Mouse (Mus musculus): ENCODE measurements at regions not wholly inside any gene's neighbourhood (a gene's known extent, or its start where the extent isn't known, plus 50 kb on each side); places are given as distances from the start of the nearest gene placed in this dataset.
"Not testable (repeated sequence)": the region's sequence is repeated elsewhere in the genome, so short reads cannot be mapped to it uniquely, and the experiment has no call there.

DNA sequence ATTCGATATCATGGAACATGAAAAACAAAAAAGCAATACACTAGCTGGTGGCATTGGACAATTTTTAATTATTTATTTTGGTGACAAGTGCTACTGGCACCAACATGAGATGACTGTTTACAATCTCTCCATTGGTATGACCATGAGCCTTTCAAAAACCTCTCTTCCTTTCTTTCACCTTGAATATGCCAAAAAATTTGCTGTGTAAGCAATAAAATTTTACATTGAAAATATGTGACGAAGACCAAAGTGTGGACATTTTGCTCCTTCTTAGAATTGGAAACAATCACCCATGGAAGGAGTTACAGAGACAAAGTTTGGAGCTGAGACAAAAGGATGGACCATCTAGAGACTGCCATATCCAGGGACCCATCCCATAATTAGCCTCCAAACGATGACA lies 83.4 kb upstream of the Gm49339 start:
- 93% methylated on average over 3 of the region's 3 CpGs for WGBS
- not testable (repeated sequence) for H3K27me3 ChIP-seq (ENCODE audit: control insufficient read depth, insufficient read depth, low read length)

DNA sequence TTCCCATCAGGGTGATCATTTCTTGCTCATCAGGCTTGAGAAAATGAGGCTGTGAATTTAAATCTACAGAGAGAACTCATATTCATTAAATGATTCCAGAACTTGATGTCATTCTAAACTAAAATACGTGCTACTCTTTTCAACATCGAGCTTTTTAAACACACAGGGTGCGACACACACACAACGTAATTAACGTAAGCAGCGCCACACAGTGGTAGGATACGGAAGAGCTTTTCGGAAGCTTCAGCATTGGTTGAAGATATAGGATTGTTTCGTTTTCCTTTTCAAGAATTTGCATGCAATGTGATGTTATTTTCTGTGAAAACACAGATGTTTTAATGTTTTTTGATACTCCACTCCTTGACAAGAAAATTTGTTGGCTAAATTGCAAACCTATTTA lies 75.3 kb upstream of the Gm49339 start:
- no peak for ATAC-seq (ENCODE audit: low FRiP score, low TSS enrichment)
- no peaks in the 10 kb centered on the region for H3K9me3 ChIP-seq (ENCODE audit: control insufficient read depth, low read length)
- no peaks in the 10 kb centered on the region for H3K36me3 ChIP-seq (ENCODE audit: control insufficient read depth, insufficient read depth, low read length)
- H3K4me3 ChIP-seq (ENCODE audit: low read length): no peak overlapping the region
- no peak overlapping the region for H3K9ac ChIP-seq (ENCODE audit: low read depth, low read length)
- H3K27ac ChIP-seq (ENCODE audit: low read depth, low read length): no peak overlapping the region
- H3K4me1 ChIP-seq (ENCODE audit: control insufficient read depth, insufficient read depth, low read length): no peaks in the 10 kb centered on the region
- 7% methylated on average over 9 of the region's 9 CpGs for WGBS
- no peak overlapping the region for H3K4me2 ChIP-seq (replicated peaks; ENCODE audit: low read depth, low read length)
- no peaks in the 10 kb centered on the region for H3K27me3 ChIP-seq (ENCODE audit: control insufficient read depth, insufficient read depth, low read length)

More for the DNA sequence above, 83.4 kb upstream of the Gm49339 start:
- not testable (repeated sequence) for H3K4me1 ChIP-seq (ENCODE audit: control insufficient read depth, insufficient read depth, low read length); H3K27ac ChIP-seq (ENCODE audit: low read depth, low read length); H3K36me3 ChIP-seq (ENCODE audit: control insufficient read depth, insufficient read depth, low read length); H3K9me3 ChIP-seq (ENCODE audit: control insufficient read depth, low read length); H3K4me3 ChIP-seq (ENCODE audit: low read length); H3K4me2 ChIP-seq (replicated peaks; ENCODE audit: low read depth, low read length); H3K9ac ChIP-seq (ENCODE audit: low read depth, low read length); ATAC-seq (ENCODE audit: low FRiP score, low TSS enrichment)

DNA sequence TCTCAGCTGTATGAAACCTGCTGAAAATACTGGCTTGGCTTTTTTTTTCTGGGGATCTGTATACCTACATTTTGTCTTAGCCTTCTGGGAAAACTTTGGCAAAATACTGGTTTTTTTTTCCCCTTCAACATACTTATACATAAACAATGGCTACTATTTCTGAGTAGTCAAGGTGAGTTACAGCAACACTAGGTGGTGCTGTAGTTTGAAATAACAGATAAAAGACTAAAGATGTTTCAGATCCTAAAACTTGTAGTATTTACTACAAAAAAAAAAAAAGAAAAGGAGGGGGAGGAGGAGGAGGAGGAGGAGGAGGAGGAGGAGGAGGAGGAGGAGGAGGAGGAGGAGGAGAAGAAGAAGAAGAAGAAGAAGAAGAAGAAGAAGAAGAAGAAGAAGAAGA lies 67.6 kb upstream of the Gm49339 start:
- ATAC-seq (ENCODE audit: low FRiP score, low TSS enrichment): no peak

DNA sequence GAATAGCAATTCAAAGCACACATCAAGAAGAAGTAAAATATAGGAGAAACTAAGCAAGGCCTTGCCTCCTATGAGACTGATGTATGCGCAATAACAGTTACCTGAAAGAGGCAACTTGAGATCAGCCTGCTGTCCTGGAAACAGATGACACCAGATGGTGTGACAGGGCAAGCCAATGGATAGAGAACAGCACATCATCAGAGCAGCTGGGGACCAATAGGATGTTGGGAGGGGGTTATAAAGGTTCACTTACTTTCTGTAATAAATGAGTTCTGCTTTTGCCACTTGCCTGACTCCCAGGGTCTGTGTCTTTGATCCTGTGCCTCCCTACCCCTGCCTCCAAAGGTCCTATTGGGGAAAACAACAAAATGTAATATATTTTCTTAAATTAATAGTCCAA lies 65.9 kb upstream of the Gm49339 start:
- Histone ChIP-seq H3K4me1 (ENCODE audit: control insufficient read depth, insufficient read depth, low read length) (no peaks in the 10 kb centered on the region), H3K36me3 (ENCODE audit: control insufficient read depth, insufficient read depth, low read length) (no peaks in the 10 kb centered on the region), H3K4me2 (replicated peaks; ENCODE audit: low read depth, low read length) (no peak overlapping the region), H3K27me3 (ENCODE audit: control insufficient read depth, insufficient read depth, low read length) (no peaks in the 10 kb centered on the region), H3K4me3 (ENCODE audit: low read length) (no peak overlapping the region), H3K27ac (ENCODE audit: low read depth, low read length) (no peak overlapping the region), H3K9me3 (ENCODE audit: control insufficient read depth, low read length) (no peaks in the 10 kb centered on the region), H3K9ac (ENCODE audit: low read depth, low read length) (no peak overlapping the region)
- WGBS: 92% methylated on average over 1 of the region's 1 CpGs
- ATAC-seq (ENCODE audit: low FRiP score, low TSS enrichment): 0 out of 2 replicates have a peak, but pooled peaks have one; percentile 16

More for the DNA sequence above, 67.6 kb upstream of the Gm49339 start:
- Histone ChIP-seq H3K4me3 (ENCODE audit: low read length) (no peak overlapping the region), H3K27ac (ENCODE audit: low read depth, low read length) (no peak overlapping the region), H3K9me3 (ENCODE audit: control insufficient read depth, low read length) (no peaks in the 10 kb centered on the region), H3K4me2 (replicated peaks; ENCODE audit: low read depth, low read length) (no peak overlapping the region), H3K9ac (ENCODE audit: low read depth, low read length) (no peak overlapping the region), H3K27me3 (ENCODE audit: control insufficient read depth, insufficient read depth, low read length) (no peaks in the 10 kb centered on the region), H3K4me1 (ENCODE audit: control insufficient read depth, insufficient read depth, low read length) (no peaks in the 10 kb centered on the region), H3K36me3 (ENCODE audit: control insufficient read depth, insufficient read depth, low read length) (no peaks in the 10 kb centered on the region)

DNA sequence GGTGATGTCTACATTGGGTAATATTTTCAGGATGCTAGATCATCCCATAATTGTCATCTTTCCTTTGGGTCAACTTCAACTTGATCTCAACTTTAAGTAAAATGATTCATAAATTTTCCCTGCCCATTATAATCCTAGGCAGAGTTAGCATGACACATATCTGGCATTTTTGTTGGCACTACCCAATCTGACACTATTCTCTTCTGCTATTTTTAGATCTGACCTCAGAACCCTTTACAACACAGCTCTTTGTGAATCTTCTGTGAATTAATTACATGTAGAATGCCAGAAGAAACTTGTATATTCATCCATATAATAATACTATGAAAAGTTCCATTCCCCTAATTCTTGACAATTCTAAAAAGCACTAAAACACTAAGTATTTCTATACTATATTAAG lies 63.7 kb upstream of the Gm49339 start:
- no peak for ATAC-seq (ENCODE audit: low FRiP score, low TSS enrichment)
- H3K4me2 ChIP-seq (replicated peaks; ENCODE audit: low read depth, low read length): no peak overlapping the region
- H3K4me3 ChIP-seq (ENCODE audit: low read length): no peak overlapping the region
- no peak overlapping the region for H3K27ac ChIP-seq (ENCODE audit: low read depth, low read length)
- H3K36me3 ChIP-seq (ENCODE audit: control insufficient read depth, insufficient read depth, low read length): no peaks in the 10 kb centered on the region
- no peaks in the 10 kb centered on the region for H3K27me3 ChIP-seq (ENCODE audit: control insufficient read depth, insufficient read depth, low read length)
- no peaks in the 10 kb centered on the region for H3K9me3 ChIP-seq (ENCODE audit: control insufficient read depth, low read length)
- H3K4me1 ChIP-seq (ENCODE audit: control insufficient read depth, insufficient read depth, low read length): no peaks in the 10 kb centered on the region
- H3K9ac ChIP-seq (ENCODE audit: low read depth, low read length): no peak overlapping the region

DNA sequence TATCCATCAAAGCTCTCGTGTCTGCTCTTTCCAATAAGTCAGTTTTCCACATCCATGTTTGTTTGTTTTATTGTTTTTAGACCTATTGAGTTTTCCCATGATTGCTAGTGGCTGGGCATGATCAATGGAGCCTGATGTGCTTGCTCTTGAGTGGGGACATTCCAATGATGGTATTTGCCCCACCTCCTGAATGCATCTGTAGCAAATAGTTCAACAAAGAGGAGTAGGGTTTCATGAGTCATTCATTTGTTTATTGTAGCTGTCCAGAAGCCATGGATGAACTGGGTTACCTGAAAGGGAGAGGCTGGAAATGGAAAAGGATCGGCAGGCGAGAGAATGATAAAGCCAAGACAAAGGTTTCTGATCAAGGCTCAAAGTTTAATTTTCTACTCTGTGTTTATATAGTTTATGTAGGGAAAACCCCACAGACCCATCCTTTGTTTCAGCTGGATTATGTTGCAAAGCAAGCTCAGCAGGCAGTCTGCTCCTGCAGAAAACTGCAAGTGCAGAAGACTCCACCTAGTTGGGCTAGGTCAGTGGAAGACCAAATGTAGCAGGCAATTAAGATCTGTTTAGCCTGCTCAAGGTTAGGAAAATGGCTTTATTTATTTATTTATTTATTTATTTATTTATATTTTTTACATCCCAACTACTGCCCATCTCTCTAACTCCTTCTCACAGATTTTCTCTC lies 63.0 kb upstream of the Gm49339 start:
- ATAC-seq (ENCODE audit: low FRiP score, low TSS enrichment): no peak
- no peak overlapping the region for H3K9ac ChIP-seq (ENCODE audit: low read depth, low read length)
- no peak overlapping the region for H3K4me2 ChIP-seq (replicated peaks; ENCODE audit: low read depth, low read length)
- H3K27ac ChIP-seq (ENCODE audit: low read depth, low read length): no peak overlapping the region
- no peaks in the 10 kb centered on the region for H3K9me3 ChIP-seq (ENCODE audit: control insufficient read depth, low read length)
- H3K27me3 ChIP-seq (ENCODE audit: control insufficient read depth, insufficient read depth, low read length): no peaks in the 10 kb centered on the region
- WGBS: 81% methylated on average over 3 of the region's 3 CpGs
- H3K4me1 ChIP-seq (ENCODE audit: control insufficient read depth, insufficient read depth, low read length): no peaks in the 10 kb centered on the region
- H3K4me3 ChIP-seq (ENCODE audit: low read length): no peak overlapping the region
- H3K36me3 ChIP-seq (ENCODE audit: control insufficient read depth, insufficient read depth, low read length): no peaks in the 10 kb centered on the region

DNA sequence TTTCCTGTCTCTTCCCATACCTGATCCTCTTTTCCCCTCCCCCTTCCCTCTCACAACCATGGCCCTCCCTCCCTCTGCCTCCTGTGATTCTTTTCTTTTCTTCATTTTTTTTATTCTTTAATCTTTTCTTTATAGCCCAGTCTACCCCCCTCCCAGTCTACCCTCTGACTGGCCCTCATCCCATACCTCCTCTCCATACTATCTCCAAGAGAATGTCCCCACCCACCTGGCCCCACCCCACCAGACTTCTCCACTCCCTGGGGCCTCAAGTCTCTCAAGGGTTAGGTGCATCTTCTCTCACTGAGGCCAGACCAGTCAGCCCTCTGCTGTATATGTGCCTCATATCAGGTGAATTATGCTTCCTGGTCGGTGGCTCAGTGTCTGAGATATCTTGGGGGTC lies 61.9 kb upstream of the Gm49339 start:
- Histone ChIP-seq H3K27me3 (ENCODE audit: control insufficient read depth, insufficient read depth, low read length) (no peaks in the 10 kb centered on the region), H3K4me1 (ENCODE audit: control insufficient read depth, insufficient read depth, low read length) (no peaks in the 10 kb centered on the region), H3K4me3 (ENCODE audit: low read length) (no peak overlapping the region), H3K9me3 (ENCODE audit: control insufficient read depth, low read length) (no peaks in the 10 kb centered on the region), H3K36me3 (ENCODE audit: control insufficient read depth, insufficient read depth, low read length) (no peaks in the 10 kb centered on the region), H3K27ac (ENCODE audit: low read depth, low read length) (no peak overlapping the region), H3K4me2 (replicated peaks; ENCODE audit: low read depth, low read length) (no peak overlapping the region), H3K9ac (ENCODE audit: low read depth, low read length) (no peak overlapping the region)
- WGBS: 90% methylated on average over 1 of the region's 1 CpGs
- no peak for ATAC-seq (ENCODE audit: low FRiP score, low TSS enrichment)

DNA sequence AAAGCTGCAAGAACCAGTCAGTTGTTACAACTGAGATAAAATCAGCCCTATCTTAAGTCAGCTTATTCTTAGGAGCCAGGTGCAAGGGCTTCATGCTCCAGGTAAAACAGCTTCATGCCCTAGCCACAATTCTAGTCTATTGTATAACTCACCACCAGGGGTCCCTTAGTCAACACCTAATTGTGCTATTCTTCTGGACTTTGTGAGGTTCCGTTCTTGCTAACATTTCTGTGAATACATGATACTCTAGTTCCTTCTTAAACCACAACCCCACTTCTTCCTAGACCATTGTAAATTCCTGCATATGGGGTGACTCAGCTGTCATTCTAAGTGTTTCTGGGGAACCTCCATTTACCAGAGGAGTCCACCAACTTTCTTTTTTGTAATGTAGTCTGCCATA lies 57.9 kb upstream of the Gm49339 start:
- Histone ChIP-seq H3K9ac (ENCODE audit: low read depth, low read length) (no peak overlapping the region), H3K27ac (ENCODE audit: low read depth, low read length) (no peak overlapping the region), H3K4me2 (replicated peaks; ENCODE audit: low read depth, low read length) (no peak overlapping the region), H3K36me3 (ENCODE audit: control insufficient read depth, insufficient read depth, low read length) (no peaks in the 10 kb centered on the region), H3K4me3 (ENCODE audit: low read length) (no peak overlapping the region), H3K27me3 (ENCODE audit: control insufficient read depth, insufficient read depth, low read length) (no peaks in the 10 kb centered on the region), H3K9me3 (ENCODE audit: control insufficient read depth, low read length) (no peaks in the 10 kb centered on the region), H3K4me1 (ENCODE audit: control insufficient read depth, insufficient read depth, low read length) (no peaks in the 10 kb centered on the region)
- WGBS: 78% methylated on average over 1 of the region's 1 CpGs
- no peak for ATAC-seq (ENCODE audit: low FRiP score, low TSS enrichment)
